Mouse (Mus musculus) megakaryocyte, embryonic 14.5 days (primary cell): ENCODE results near the gene Crip2.

Source experiments
- FLI1 ChIP-seq: IDR thresholded peaks from 2 replicates; pipeline ENCODE4 v1.6.1; 2012; ENCODE audit warnings: low read length, inconsistent platforms, mixed read lengths
- GATA1 ChIP-seq: IDR thresholded peaks from 3 replicates; pipeline ENCODE4 v1.6.1; 2012; ENCODE audit warnings: mixed read lengths, low read length, inconsistent platforms, borderline replicate concordance

DNA sequence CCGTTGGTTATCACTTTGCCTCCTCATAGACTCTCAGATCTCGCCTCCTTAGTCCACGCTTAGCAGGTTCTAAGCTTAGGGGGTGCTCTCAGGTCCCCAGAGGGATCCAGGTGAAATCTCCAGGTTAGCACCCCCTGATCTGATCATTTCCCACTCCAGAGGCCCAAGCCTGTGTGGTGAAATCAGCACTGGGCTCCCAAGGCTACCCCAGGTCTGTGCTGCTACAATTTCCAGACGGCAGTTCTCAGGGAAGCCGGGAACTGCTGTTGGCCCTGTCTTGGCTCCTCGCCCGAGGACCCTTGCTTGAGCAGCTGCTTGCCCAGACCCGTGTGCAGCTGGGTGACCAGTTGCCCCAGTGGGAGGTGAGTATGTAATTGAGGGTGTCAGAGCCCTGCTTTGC lies 17.0 kb downstream of the Crip2 start:
- TF ChIP-seq GATA1 (no peak), FLI1 (no peak)
